Mouse (Mus musculus) MEL (cell line): ENCODE measurements around the gene Sgms1. TPM values are rescaled to one million over a fixed set of nuclear protein-coding genes. Genes with fewer than 3 reads are reported as not detected.

Experiments
- DNase-seq: peaks from one replicate; pipeline ENCODE4 v3.0.0; 2011; ENCODE audit warnings: low read depth, low spot score
- H3K27ac ChIP-seq: 2 replicates; pipeline ENCODE4 v1.5.1; 2012; ENCODE audit warnings: low read depth, mild to moderate bottlenecking, control low read depth, low read length, moderate library complexity; ENCODE audit not compliant: control insufficient read depth
- H3K27me3 ChIP-seq, 2 experiments: fragments of 150-350 bp in 1 of 2; sonication (generic) in 1 of 2; 2 replicates each; pipeline ENCODE4 v1.6.1; 2012; ENCODE audit warnings: low read length in 2 of 2, mild to moderate bottlenecking in 2 of 2, improper control_type of control experiment in 1 of 2, moderate library complexity in 1 of 2; ENCODE audit not compliant: insufficient read depth in 2 of 2, control insufficient read depth in 1 of 2
- H3K36me3 ChIP-seq, 2 experiments: 2 replicates each; pipeline ENCODE4 v1.6.1; 2012 to 2014; ENCODE audit warnings: low read length in 2 of 2, improper control_type of control experiment in 1 of 2, inconsistent platforms in 1 of 2, mild to moderate bottlenecking in 1 of 2; ENCODE audit not compliant: insufficient read depth in 2 of 2, control insufficient read depth in 1 of 2
- H3K4me1 ChIP-seq, 2 experiments: fragments of 150-350 bp in 1 of 2; sonication (generic) in 1 of 2; 2 replicates each; pipeline ENCODE4 v1.6.1; 2012; ENCODE audit warnings: low read length in 2 of 2, improper control_type of control experiment in 1 of 2, mild to moderate bottlenecking in 1 of 2; ENCODE audit not compliant: insufficient read depth in 2 of 2, control insufficient read depth in 1 of 2
- H3K4me3 ChIP-seq, 2 experiments: fragments of 150-350 bp in 1 of 2; sonication (generic) in 1 of 2; 2 replicates each; pipeline ENCODE4 v1.5.1; 2012; ENCODE audit warnings: low read depth in 2 of 2, low read length in 2 of 2, mild to moderate bottlenecking in 2 of 2, moderate library complexity in 2 of 2, control low read depth in 1 of 2, improper control_type of control experiment in 1 of 2; ENCODE audit not compliant: control insufficient read depth in 1 of 2, insufficient read depth in 1 of 2
- H3K79me2 ChIP-seq: 2 replicates; pipeline ENCODE4 v1.6.1; 2012; ENCODE audit warnings: mild to moderate bottlenecking, low read length, moderate library complexity; ENCODE audit not compliant: control insufficient read depth, poor library complexity, insufficient read depth
- H3K9ac ChIP-seq: 2 replicates; pipeline ENCODE4 v1.6.1; 2012; ENCODE audit warnings: low read depth, mild to moderate bottlenecking, control low read depth, low read length, moderate library complexity; ENCODE audit not compliant: control insufficient read depth, poor library complexity, severe bottlenecking
- H3K9me3 ChIP-seq: fragments of 150-350 bp; sonication (generic); replicated peaks from 2 replicates; pipeline ENCODE4 v1.6.1; 2012; ENCODE audit warnings: mild to moderate bottlenecking, low read length, improper control_type of control experiment, moderate library complexity; ENCODE audit not compliant: insufficient read depth
- BHLHE40 ChIP-seq: IDR thresholded peaks from 2 replicates; pipeline ENCODE4 v1.6.1; 2012; ENCODE audit warnings: low read depth, mild to moderate bottlenecking, inconsistent platforms, low read length, improper control_type of control experiment, borderline replicate concordance
- CHD1 ChIP-seq: IDR thresholded peaks from 2 replicates; pipeline ENCODE4 v1.6.1; 2012; ENCODE audit warnings: low read depth, mild to moderate bottlenecking, inconsistent platforms, low read length, improper control_type of control experiment
- CHD2 ChIP-seq: IDR thresholded peaks from 2 replicates; pipeline ENCODE4 v1.6.1; 2011; ENCODE audit warnings: low read length, improper control_type of control experiment
- E2F4 ChIP-seq: IDR thresholded peaks from 2 replicates; pipeline ENCODE4 v1.6.1; 2011; ENCODE audit warnings: low read depth, low read length, improper control_type of control experiment, borderline replicate concordance
- ELF1 ChIP-seq: IDR thresholded peaks from 2 replicates; pipeline ENCODE4 v1.6.1; 2014; ENCODE audit warnings: low read depth, mild to moderate bottlenecking, inconsistent platforms, low read length, improper control_type of control experiment, moderate library complexity
- EP300 ChIP-seq, 2 experiments: IDR thresholded peaks; 2 replicates each; pipeline ENCODE4 v1.6.1; 2011; ENCODE audit warnings: improper control_type of control experiment in 2 of 2, low read length in 2 of 2, low read depth in 1 of 2, mild to moderate bottlenecking in 1 of 2
- GABPA ChIP-seq: IDR thresholded peaks from 2 replicates; pipeline ENCODE4 v1.6.1; 2012; ENCODE audit warnings: low read depth, mild to moderate bottlenecking, inconsistent platforms, low read length, improper control_type of control experiment, moderate library complexity
- GATA1 ChIP-seq: IDR thresholded peaks from 2 replicates; pipeline ENCODE4 v1.6.1; 2011; ENCODE audit warnings: low read depth, low read length, improper control_type of control experiment
- HCFC1 ChIP-seq: IDR thresholded peaks from 2 replicates; pipeline ENCODE4 v1.6.1; 2012; ENCODE audit warnings: low read depth, mild to moderate bottlenecking, inconsistent platforms, low read length, improper control_type of control experiment, moderate library complexity
- JUND ChIP-seq: IDR thresholded peaks from 2 replicates; pipeline ENCODE4 v1.6.1; 2011; ENCODE audit warnings: low read depth, mild to moderate bottlenecking, improper control_type of control experiment, low read length
- MAX ChIP-seq: IDR thresholded peaks from 2 replicates; pipeline ENCODE4 v1.6.1; 2011; ENCODE audit warnings: low read length, improper control_type of control experiment
- MXI1 ChIP-seq: IDR thresholded peaks from 2 replicates; pipeline ENCODE4 v1.6.1; 2011; ENCODE audit warnings: mild to moderate bottlenecking, low read depth, low read length, improper control_type of control experiment
- MYC ChIP-seq: IDR thresholded peaks from 2 replicates; pipeline ENCODE4 v1.6.1; 2011; ENCODE audit warnings: low read depth, mild to moderate bottlenecking, low read length, improper control_type of control experiment, moderate library complexity
- NELFE ChIP-seq: IDR thresholded peaks from 2 replicates; pipeline ENCODE4 v1.6.1; 2011; ENCODE audit warnings: low read depth, low read length, improper control_type of control experiment
- NRF1 ChIP-seq: IDR thresholded peaks from 2 replicates; pipeline ENCODE4 v1.6.1; 2014; ENCODE audit warnings: low read depth, mild to moderate bottlenecking, inconsistent platforms, low read length, improper control_type of control experiment, moderate library complexity; ENCODE audit not compliant: poor library complexity, insufficient read depth, severe bottlenecking
- POLR2AphosphoS2 ChIP-seq: IDR thresholded peaks from 2 replicates; pipeline ENCODE4 v1.6.1; 2011; ENCODE audit warnings: low read length, improper control_type of control experiment
- RCOR1 ChIP-seq: IDR thresholded peaks from 2 replicates; pipeline ENCODE4 v1.6.1; 2012; ENCODE audit warnings: low read depth, mild to moderate bottlenecking, inconsistent platforms, low read length, improper control_type of control experiment
- SMC3 ChIP-seq: IDR thresholded peaks from 2 replicates; pipeline ENCODE4 v1.6.1; 2011; ENCODE audit warnings: low read depth, low read length, improper control_type of control experiment
- TAL1 ChIP-seq: IDR thresholded peaks from 2 replicates; pipeline ENCODE4 v1.6.1; 2012; ENCODE audit warnings: mild to moderate bottlenecking, inconsistent platforms, low read length, moderate library complexity, mixed read lengths
- TBP ChIP-seq: IDR thresholded peaks from 2 replicates; pipeline ENCODE4 v1.8.0; 2011; ENCODE audit warnings: low read depth, low read length, improper control_type of control experiment
- TCF12 ChIP-seq: IDR thresholded peaks from 2 replicates; pipeline ENCODE4 v1.6.1; 2014; ENCODE audit warnings: low read depth, mild to moderate bottlenecking, inconsistent platforms, low read length, improper control_type of control experiment, moderate library complexity
- UBTF ChIP-seq: IDR thresholded peaks from 2 replicates; pipeline ENCODE4 v1.6.1; 2012; ENCODE audit warnings: low read depth, mild to moderate bottlenecking, inconsistent platforms, low read length, improper control_type of control experiment, moderate library complexity, borderline replicate concordance; ENCODE audit not compliant: insufficient read depth
- USF2 ChIP-seq, 2 experiments: IDR thresholded peaks; 2 replicates each; pipeline ENCODE4 v1.6.1; 2011 to 2012; ENCODE audit warnings: improper control_type of control experiment in 2 of 2, low read length in 2 of 2, borderline replicate concordance in 1 of 2, inconsistent platforms in 1 of 2, low read depth in 1 of 2, mild to moderate bottlenecking in 1 of 2; ENCODE audit not compliant: insufficient read depth in 1 of 2
- ZC3H11A ChIP-seq: IDR thresholded peaks from 2 replicates; pipeline ENCODE4 v1.6.1; 2012; ENCODE audit warnings: low read depth, mild to moderate bottlenecking, inconsistent platforms, low read length, improper control_type of control experiment
- ZKSCAN1 ChIP-seq: IDR thresholded peaks from 2 replicates; pipeline ENCODE4 v1.6.1; 2012; ENCODE audit warnings: low read depth, mild to moderate bottlenecking, inconsistent platforms, low read length, improper control_type of control experiment, moderate library complexity
- ZMIZ1 ChIP-seq: IDR thresholded peaks from 2 replicates; pipeline ENCODE4 v1.6.1; 2012; ENCODE audit warnings: low read depth, mild to moderate bottlenecking, inconsistent platforms, low read length, improper control_type of control experiment, moderate library complexity
- polyA plus RNA-seq, 2 experiments: library from polyadenylated mRNA; stranded (reverse) in 1 of 2; unstranded in 1 of 2; fragments of >175 nt in 1 of 2; fragments of >200 nt in 1 of 2; gene quantifications; 2 replicates each; pipeline versions ENCODE4 v1.2.1 to v1.2.4; 2012; ENCODE audit warnings: low replicate concordance in 2 of 2, low read depth in 1 of 2; ENCODE audit not compliant: insufficient read length in 2 of 2, insufficient read depth in 1 of 2, missing spikeins in 1 of 2
- total RNA-seq: library from RNA; depleted of rRNA; stranded (reverse); fragments of 300-350 nt; gene quantifications from 2 replicates; pipeline ENCODE4 v1.2.3, GENCODE M21; 2012

Gene Sgms1
- total and polyA plus RNA-seq, 3 experiments = 16.3 to 18.5 TPM; not detected in 1

DNA sequence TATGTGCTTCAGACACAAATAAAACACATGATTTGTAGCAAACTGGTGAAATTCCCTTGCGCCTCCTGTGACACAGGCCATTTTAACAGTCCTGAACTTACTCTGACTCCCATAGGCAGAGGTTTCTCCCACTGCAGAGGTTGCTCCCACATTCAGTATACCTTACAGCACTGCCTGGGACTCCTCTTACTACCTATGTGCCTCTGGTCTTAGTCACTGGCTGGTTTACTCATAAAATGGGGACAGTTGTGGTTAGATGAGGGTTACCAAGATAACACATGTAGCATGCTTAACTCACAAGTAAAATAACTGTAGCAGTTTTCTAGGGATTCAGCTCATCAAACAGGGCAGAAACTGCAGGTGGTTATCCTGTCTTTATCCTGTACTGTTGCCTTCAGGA lies 268.7 kb downstream of the Sgms1 start:
- H3K4me1 ChIP-seq = peaks cover 9% of the 10 kb centered on the region in 2 experiments; a peak in 3 of 4 replicates
- H3K4me3 ChIP-seq = no peak overlapping the region
- H3K9ac ChIP-seq = no peak overlapping the region
- no peaks in the 10 kb centered on the region for H3K79me2 ChIP-seq
- H3K27ac ChIP-seq = no peak overlapping the region
- TF ChIP-seq ZC3H11A (no peak), RCOR1 (no peak), USF2 (IDR thresholded peaks at IDR 0.05; ENCODE audit: borderline replicate concordance in 1 of 2, insufficient read depth in 1 of 2, low read depth in 1 of 2, low read length in 2 of 2) (no peak), ZMIZ1 (no peak), ZKSCAN1 (no peak), MYC (no peak), MAX (no peak), EP300 (IDR thresholded peaks at IDR 0.05; ENCODE audit: low read depth in 1 of 2, low read length in 2 of 2) (peak; percentile 16 to 54; a peak in 2 of 4 replicates), SMC3 (no peak), GATA1 (peak; percentile 60; the same call in 1 of the 2 replicates), NELFE (no peak), POLR2AphosphoS2 (no peak), TAL1 (no peak)
- DNase-seq = peak; percentile 69
- H3K36me3 ChIP-seq = peaks cover 0 to 16% of the 10 kb centered on the region in 2 experiments; a peak in 2 of 4 replicates
- no peaks in the 10 kb centered on the region for H3K9me3 ChIP-seq
- no peaks in the 10 kb centered on the region for H3K27me3 ChIP-seq

DNA sequence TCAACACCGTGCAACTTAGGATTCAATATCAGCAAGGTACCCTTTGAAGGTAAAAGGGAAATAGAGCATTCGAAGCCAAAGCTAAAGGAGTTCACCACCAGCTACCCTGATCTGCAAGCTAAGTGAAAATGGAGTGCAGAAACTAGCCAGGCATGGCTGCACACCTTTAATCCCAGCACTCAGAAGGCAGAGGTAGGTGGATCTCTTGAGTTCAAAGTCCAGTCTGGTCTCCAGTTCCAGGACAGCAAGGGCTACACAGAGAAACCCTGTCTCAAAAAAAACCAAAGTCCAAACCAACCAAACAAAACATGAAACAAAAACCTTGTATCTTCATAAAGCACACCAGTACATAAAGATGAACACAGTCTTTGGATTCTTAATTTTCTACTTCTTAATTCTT lies 269.8 kb downstream of the Sgms1 start:
- TF ChIP-seq TBP (no peak), CHD1 (no peak), JUND (no peak), ELF1 (no peak), CHD2 (no peak), GABPA (no peak), MYC (no peak), UBTF (no peak), BHLHE40 (no peak), NRF1 (no peak), ZKSCAN1 (no peak), ZC3H11A (no peak), MXI1 (no peak), RCOR1 (no peak), USF2 (IDR thresholded peaks at IDR 0.05; ENCODE audit: borderline replicate concordance in 1 of 2, insufficient read depth in 1 of 2, low read depth in 1 of 2, low read length in 2 of 2) (no peak), E2F4 (no peak), EP300 (IDR thresholded peaks at IDR 0.05; ENCODE audit: low read depth in 1 of 2, low read length in 2 of 2) (no peak), HCFC1 (no peak), TCF12 (no peak), SMC3 (no peak)
- Histone ChIP-seq H3K9ac (no peak overlapping the region), H3K36me3 (peaks cover 0 to 16% of the 10 kb centered on the region in 2 experiments; a peak in 2 of 4 replicates), H3K27me3 (no peaks in the 10 kb centered on the region), H3K9me3 (no peaks in the 10 kb centered on the region), H3K27ac (no peak overlapping the region), H3K4me3 (no peak overlapping the region), H3K4me1 (peaks cover 9% of the 10 kb centered on the region in 2 experiments; a peak in 3 of 4 replicates), H3K79me2 (no peaks in the 10 kb centered on the region)
- DNase-seq = no peak
